Mouse (Mus musculus): ENCODE data around the gene Oas1c. TPM values are rescaled to one million over a fixed set of nuclear protein-coding genes. Genes with fewer than 3 reads are reported as not detected.

Gene Oas1c
- polyA plus RNA-seq, 1 experiment from 2014 or later, result 0.14 TPM

- Histone ChIP-seq H3K4me1 (peaks cover 6% of the 10 kb centered on the region), H3K9me3 (no peaks in the 10 kb centered on the region), H3K36me3 (replicated peaks) (no peaks in the 10 kb centered on the region), H3K27me3 (replicated peaks; ENCODE audit: low read depth, poor library complexity, severe bottlenecking) (no peaks in the 10 kb centered on the region), H3K27ac (replicated peaks) (no peak within 1 kb of the TSS), H3K4me3 (no peak within 1 kb of the TSS)
- DNase-seq (ENCODE audit: low spot score), result no peak
- 83% methylated on average over 9 of the region's 9 CpGs for WGBS
Observed at GRCm38 (mm10) chr5:120777478-120777877, 34.8 kb downstream of the Oas1c start, which contains the start of gene Oas3. Oas3 (minus strand) TSS chr5:120777661.

GRCm38 (mm10) chr5:120776801-120777200 lies 35.5 kb downstream of the Oas1c start:
- Histone ChIP-seq H3K27me3 (replicated peaks; ENCODE audit: low read depth, poor library complexity, severe bottlenecking) (no peaks in the 10 kb centered on the region), H3K9me3 (no peaks in the 10 kb centered on the region), H3K4me1 (peaks cover 6% of the 10 kb centered on the region), H3K27ac (replicated peaks) (no peak overlapping the region), H3K4me3 (no peak overlapping the region), H3K36me3 (replicated peaks) (no peaks in the 10 kb centered on the region)
- no peak for DNase-seq (ENCODE audit: low spot score)
- 76% methylated on average over 5 of the region's 5 CpGs for WGBS

- H3K27ac ChIP-seq (replicated peaks), result no peak overlapping the region
- DNase-seq (ENCODE audit: low spot score), result no peak
- WGBS, result 83% methylated on average over 14 of the region's 14 CpGs
- H3K4me1 ChIP-seq, result peaks cover 6% of the 10 kb centered on the region
- no peaks in the 10 kb centered on the region for H3K36me3 ChIP-seq (replicated peaks)
- no peak overlapping the region for H3K4me3 ChIP-seq
- H3K9me3 ChIP-seq, result no peaks in the 10 kb centered on the region
- H3K27me3 ChIP-seq (replicated peaks; ENCODE audit: low read depth, poor library complexity, severe bottlenecking), result no peaks in the 10 kb centered on the region
Observed at GRCm38 (mm10) chr5:120775287-120775985, 36.9 kb downstream of the Oas1c start.

GRCm38 (mm10) chr5:120769396-120769795 lies 42.9 kb downstream of the Oas1c start:
- no peaks in the 10 kb centered on the region for H3K4me1 ChIP-seq
- H3K36me3 ChIP-seq (replicated peaks), result no peaks in the 10 kb centered on the region
- no peaks in the 10 kb centered on the region for H3K9me3 ChIP-seq
- H3K4me3 ChIP-seq, result no peak overlapping the region
- 75% methylated on average over 3 of the region's 3 CpGs for WGBS
- no peaks in the 10 kb centered on the region for H3K27me3 ChIP-seq (replicated peaks; ENCODE audit: low read depth, poor library complexity, severe bottlenecking)
- no peak overlapping the region for H3K27ac ChIP-seq (replicated peaks)
- no peak for DNase-seq (ENCODE audit: low spot score)

GRCm38 (mm10) chr5:120765010-120765409 lies 47.3 kb downstream of the Oas1c start:
- no peak for DNase-seq (ENCODE audit: low spot score)
- H3K9me3 ChIP-seq, result no peaks in the 10 kb centered on the region
- H3K27ac ChIP-seq (replicated peaks), result no peak overlapping the region
- no peaks in the 10 kb centered on the region for H3K36me3 ChIP-seq (replicated peaks)
- no peak overlapping the region for H3K4me3 ChIP-seq
- no peaks in the 10 kb centered on the region for H3K4me1 ChIP-seq
- WGBS, result 76% methylated on average over 8 of the region's 8 CpGs
- H3K27me3 ChIP-seq (replicated peaks; ENCODE audit: low read depth, poor library complexity, severe bottlenecking), result no peaks in the 10 kb centered on the region; the same call in 1 of the 2 replicates

GRCm38 (mm10) chr5:120761901-120762300 lies 50.4 kb downstream of the Oas1c start:
- no peaks in the 10 kb centered on the region for H3K36me3 ChIP-seq (replicated peaks)
- H3K27me3 ChIP-seq (replicated peaks; ENCODE audit: low read depth, poor library complexity, severe bottlenecking), result no peaks in the 10 kb centered on the region; the same call in 1 of the 2 replicates
- 21% methylated on average over 6 of the region's 6 CpGs for WGBS
- no peak overlapping the region for H3K27ac ChIP-seq (replicated peaks)
- peak; percentile 26 for DNase-seq (ENCODE audit: low spot score)
- no peaks in the 10 kb centered on the region for H3K9me3 ChIP-seq
- no peaks in the 10 kb centered on the region for H3K4me1 ChIP-seq
- H3K4me3 ChIP-seq, result peak overlapping the region; percentile 14; the same call in 1 of the 2 replicates

GRCm38 (mm10) chr5:120754215-120754614 lies 58.1 kb downstream of the Oas1c start:
- Histone ChIP-seq H3K9me3 (no peaks in the 10 kb centered on the region), H3K27me3 (replicated peaks; ENCODE audit: low read depth, poor library complexity, severe bottlenecking) (no peaks in the 10 kb centered on the region), H3K4me1 (no peaks in the 10 kb centered on the region), H3K36me3 (replicated peaks) (no peaks in the 10 kb centered on the region), H3K27ac (replicated peaks) (no peak overlapping the region), H3K4me3 (no peak overlapping the region)
- DNase-seq (ENCODE audit: low spot score), result no peak
- WGBS, result 86% methylated on average over 4 of the region's 4 CpGs

- no peaks in the 10 kb centered on the region for H3K4me1 ChIP-seq
- no peak overlapping the region for H3K4me3 ChIP-seq
- H3K9me3 ChIP-seq, result no peaks in the 10 kb centered on the region
- 78% methylated on average over 3 of the region's 3 CpGs for WGBS
- DNase-seq (ENCODE audit: low spot score), result no peak
- no peaks in the 10 kb centered on the region for H3K36me3 ChIP-seq (replicated peaks)
- H3K27me3 ChIP-seq (replicated peaks; ENCODE audit: low read depth, poor library complexity, severe bottlenecking), result no peaks in the 10 kb centered on the region
- H3K27ac ChIP-seq (replicated peaks), result no peak overlapping the region
Observed at GRCm38 (mm10) chr5:120752786-120753185, 59.5 kb downstream of the Oas1c start.

- no peaks in the 10 kb centered on the region for H3K36me3 ChIP-seq (replicated peaks)
- no peak for DNase-seq (ENCODE audit: low spot score)
- H3K27me3 ChIP-seq (replicated peaks; ENCODE audit: low read depth, poor library complexity, severe bottlenecking), result no peaks in the 10 kb centered on the region
- H3K9me3 ChIP-seq, result no peaks in the 10 kb centered on the region
- 69% methylated on average over 3 of the region's 3 CpGs for WGBS
- no peak overlapping the region for H3K4me3 ChIP-seq
- H3K4me1 ChIP-seq, result no peaks in the 10 kb centered on the region
- no peak overlapping the region for H3K27ac ChIP-seq (replicated peaks)
Observed at GRCm38 (mm10) chr5:120751206-120751605, 61.1 kb downstream of the Oas1c start.

Small RNA genes within 50 kb of the gene (microRNA-seq; reads per million reads assigned to microRNA genes)
- gene Gm22907, result not detected

Other genes starting within 250 kb of the Oas1c start
- gene Tpcn1, start 223.8 kb downstream of the Oas1c start, polyA plus RNA-seq (2016; fragmentation: Nextera tagmentation; extraction: Ambion mirVana), result 11.9 and 12.3 TPM in 2 replicates
- gene Iqcd, start 223.5 kb downstream of the Oas1c start, polyA plus RNA-seq (2016; fragmentation: Nextera tagmentation; extraction: Ambion mirVana), result 0.65 and 0.81 TPM in 2 replicates
- gene Rita1, start 199.9 kb downstream of the Oas1c start, polyA plus RNA-seq (2016; fragmentation: Nextera tagmentation; extraction: Ambion mirVana), result 19.4 and 20.1 TPM in 2 replicates
- gene Ddx54, start 199.8 kb downstream of the Oas1c start, polyA plus RNA-seq (2016; fragmentation: Nextera tagmentation; extraction: Ambion mirVana), result 62.3 and 64.3 TPM in 2 replicates
- 0.27 TPM in 1 of 2 replicates, not detected in the other for gene Cfap73, start 178.3 kb downstream of the Oas1c start, polyA plus RNA-seq (2016; fragmentation: Nextera tagmentation; extraction: Ambion mirVana)
- gene Rasal1, start 163.7 kb downstream of the Oas1c start, polyA plus RNA-seq (2016; fragmentation: Nextera tagmentation; extraction: Ambion mirVana), result 0.07 and 0.14 TPM in 2 replicates
- 1.8 and 2.2 TPM in 2 replicates for gene Dtx1, start 100.6 kb downstream of the Oas1c start, polyA plus RNA-seq (2016; fragmentation: Nextera tagmentation; extraction: Ambion mirVana)
- 0.06 and 0.10 TPM in 2 replicates for gene Oas2, start 62.7 kb downstream of the Oas1c start, polyA plus RNA-seq (2016; fragmentation: Nextera tagmentation; extraction: Ambion mirVana)
- gene Oas3, start 34.9 kb downstream of the Oas1c start, polyA plus RNA-seq (2016; fragmentation: Nextera tagmentation; extraction: Ambion mirVana), result 0.06 TPM in 1 of 2 replicates, not detected in the other
- not detected in 2 replicates for gene Oas1e, start 17.0 kb downstream of the Oas1c start, polyA plus RNA-seq (2016; fragmentation: Nextera tagmentation; extraction: Ambion mirVana)
- not detected in 2 replicates for gene Oas1f, start 34.9 kb upstream of the Oas1c start, polyA plus RNA-seq (2016; fragmentation: Nextera tagmentation; extraction: Ambion mirVana)
- not detected in 2 replicates for gene Oas1h, start 48.9 kb upstream of the Oas1c start, polyA plus RNA-seq (2016; fragmentation: Nextera tagmentation; extraction: Ambion mirVana)
- gene Oas1g, start 75.1 kb upstream of the Oas1c start, polyA plus RNA-seq (2016; fragmentation: Nextera tagmentation; extraction: Ambion mirVana), result not detected in 2 replicates
- 0.30 and 0.59 TPM in 2 replicates for gene Oas1a, start 95.0 kb upstream of the Oas1c start, polyA plus RNA-seq (2016; fragmentation: Nextera tagmentation; extraction: Ambion mirVana)
- not detected in 2 replicates for gene Oas1d, start 102.0 kb upstream of the Oas1c start, polyA plus RNA-seq (2016; fragmentation: Nextera tagmentation; extraction: Ambion mirVana)
- gene Rph3a, start 197.6 kb upstream of the Oas1c start, polyA plus RNA-seq (2016; fragmentation: Nextera tagmentation; extraction: Ambion mirVana), result 0.14 and 0.20 TPM in 2 replicates

Data from embryonic facial prominence, embryonic 10.5 days (tissue).